30 mouse cellular contexts compared by ENCODE assay signal in the genomic region with DNA sequence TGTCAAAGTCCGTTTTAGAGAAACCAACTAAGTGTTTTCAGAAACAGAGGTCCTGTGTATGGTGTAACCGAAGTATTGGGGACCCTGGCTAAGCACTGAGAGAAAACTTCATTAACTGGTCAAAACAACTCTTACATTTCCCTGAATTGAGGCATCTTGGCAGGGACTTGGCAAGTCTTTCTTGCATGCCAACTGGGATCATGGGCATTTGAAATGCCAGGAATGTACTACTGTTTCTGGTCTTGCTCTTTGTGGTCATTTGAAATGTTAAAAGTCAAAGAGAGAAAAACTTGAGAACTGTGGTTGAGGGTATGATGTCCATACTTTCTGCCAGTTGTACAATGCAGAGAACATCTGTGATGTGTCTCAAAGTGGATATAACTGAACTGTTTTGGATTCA.
"Had no signal": no experiment of that assay in that cellular context is flagged by ENCODE, and none has a peak within 500 bp of the region (broad histone marks: within the 10 kb centered on the region; RNA-seq: fewer than 3 reads in every experiment).

No protein-coding gene starts in this region.

- H3K27me3 ChIP-seq: heart, embryonic 13.5 days; heart, embryonic 15.5 days; hindbrain, embryonic 12.5 days; intestine, embryonic 15.5 days; limb, embryonic 12.5 days; liver, embryonic 13.5 days; liver, embryonic 15.5 days had no signal

- H3K9me3 ChIP-seq: heart, embryonic 10.5 days; heart, embryonic 13.5 days; heart, embryonic 15.5 days; hindbrain, embryonic 10.5 days; hindbrain, embryonic 12.5 days; intestine, embryonic 15.5 days; limb, embryonic 10.5 days; limb, embryonic 12.5 days; liver, embryonic 13.5 days; liver, embryonic 15.5 days had no signal

- H3K4me2 ChIP-seq: heart, embryonic 13.5 days; heart, embryonic 15.5 days; hindbrain, embryonic 12.5 days; hindbrain, embryonic 14.5 days; intestine, embryonic 15.5 days; limb, embryonic 12.5 days; liver, embryonic 11.5 days; liver, embryonic 13.5 days; liver, embryonic 15.5 days had no signal

- DNase-seq: gastrocnemius, adult 2 months; gastrocnemius, postnatal 10 days; gastrocnemius, postnatal 25 days; heart, adult 18-20 months; heart, postnatal 14 days; heart, postnatal 36 days; kidney, adult 18-20 months; kidney, adult 8-10 months; kidney, postnatal 10 days; kidney, postnatal 25 days; kidney, postnatal 4 days; liver; liver, embryonic 13.5 days; liver, postnatal 0 days had no signal

- H3K9ac ChIP-seq: heart, embryonic 13.5 days; heart, embryonic 15.5 days; hindbrain, embryonic 12.5 days; hindbrain, embryonic 14.5 days; intestine, embryonic 15.5 days; limb, embryonic 12.5 days; liver, embryonic 13.5 days; liver, embryonic 15.5 days; liver, postnatal 0 days had no signal

- ATAC-seq: hindbrain, embryonic 16.5 days; inflammation-experienced regulatory T-cells, adult 6 months; intestine, embryonic 15.5 days; intestine, postnatal 0 days; liver, postnatal 0 days had no signal

- H3K27ac ChIP-seq: gastrocnemius, adult 2 months; heart, embryonic 10.5 days; heart, embryonic 13.5 days; heart, embryonic 15.5 days; hindbrain, embryonic 10.5 days; hindbrain, embryonic 12.5 days; hindbrain, embryonic 14.5 days; intestine, embryonic 15.5 days; layer of hippocampus, adult 2 months; left cerebral cortex, adult 2 months; limb, embryonic 10.5 days; limb, embryonic 12.5 days; liver, embryonic 13.5 days; liver, embryonic 15.5 days had no signal

- H3K4me1 ChIP-seq: heart, embryonic 10.5 days; heart, embryonic 13.5 days; heart, embryonic 15.5 days; hindbrain, embryonic 10.5 days; hindbrain, embryonic 12.5 days; intestine, embryonic 15.5 days; limb, embryonic 10.5 days; limb, embryonic 12.5 days; liver, embryonic 13.5 days; liver, embryonic 15.5 days had no signal

- H3K4me3 ChIP-seq: gastrocnemius, adult 2 months; heart, embryonic 10.5 days; heart, embryonic 13.5 days; heart, embryonic 15.5 days; hindbrain, embryonic 10.5 days; hindbrain, embryonic 12.5 days; intestine, embryonic 15.5 days; layer of hippocampus, adult 2 months; left cerebral cortex, adult 2 months; limb, embryonic 10.5 days; limb, embryonic 12.5 days; liver, embryonic 13.5 days; liver, embryonic 15.5 days had no signal

- H3K36me3 ChIP-seq: heart, embryonic 10.5 days; heart, embryonic 13.5 days; heart, embryonic 15.5 days; hindbrain, embryonic 10.5 days; hindbrain, embryonic 12.5 days; intestine, embryonic 15.5 days; limb, embryonic 10.5 days; limb, embryonic 12.5 days; liver, embryonic 13.5 days; liver, embryonic 15.5 days had no signal
